Comparison of ENCODE assay signal across 8 mouse cellular contexts in genomic region chr11:75281380-75282256, GRCm38 (mm10).
DNase-seq lines count a peak whose midpoint lies in the region; ATAC-seq lines count a peak whose summit lies in the region.

No protein-coding gene starts in this region.

- H3K36me3 ChIP-seq in megakaryocyte, embryonic 14.5 days (replicated peaks; ENCODE audit: low read length), result no peaks in the 10 kb centered on the region
- no peaks in the 10 kb centered on the region for H3K36me3 ChIP-seq in liver, embryonic 13.5 days

- ATAC-seq in CD4-positive, CD25-positive, alpha-beta regulatory T cell, adult 4 months, result no peak
- ATAC-seq in megakaryocyte, adult 5-6 weeks (ENCODE audit: poor library complexity, severe bottlenecking), result no peak
- no peak for ATAC-seq in liver, embryonic 13.5 days (ENCODE audit: low read depth)

- no peak overlapping the region for H3K27ac ChIP-seq in liver, embryonic 13.5 days

- peaks cover 48% of the 10 kb centered on the region for H3K4me1 ChIP-seq in megakaryocyte, embryonic 14.5 days
- peaks cover 34% of the 10 kb centered on the region for H3K4me1 ChIP-seq in liver, embryonic 13.5 days (replicated peaks)

- peak overlapping the region; percentile 26 for H3K4me3 ChIP-seq in megakaryocyte, embryonic 14.5 days (replicated peaks)
- H3K4me3 ChIP-seq in liver, embryonic 13.5 days (replicated peaks), result peak overlapping the region; percentile 8; the same call in 1 of the 2 replicates

- WGBS in liver, embryonic 13.5 days (ENCODE audit: insufficient replicate concordance), result 29% methylated on average over 29 of the region's 29 CpGs

- H3K27me3 ChIP-seq in megakaryocyte, embryonic 14.5 days (replicated peaks), result peaks cover 44% of the 10 kb centered on the region
- peaks cover 39% of the 10 kb centered on the region for H3K27me3 ChIP-seq in liver, embryonic 13.5 days

- intact Hi-C loops in left cerebral cortex, postnatal 4 days (cut with DNase I), result no loop called here

- peak overlapping the region; percentile 44 for H3K4me2 ChIP-seq in liver, embryonic 13.5 days

- no peaks in the 10 kb centered on the region for H3K9me3 ChIP-seq in megakaryocyte, embryonic 14.5 days
- no peaks in the 10 kb centered on the region for H3K9me3 ChIP-seq in liver, embryonic 13.5 days (replicated peaks)

- peak overlapping the region; percentile 15; the same call in 1 of the 2 replicates for H3K9ac ChIP-seq in liver, embryonic 13.5 days

- peak; percentile 53 for DNase-seq in CD4-positive, CD25-positive, alpha-beta regulatory T cell, adult 2 months (ENCODE audit: low read depth, low spot score)
- DNase-seq in liver, embryonic 13.5 days, result no peak
- peak; percentile 29 for DNase-seq in thymus, postnatal 14 days
- no peak for DNase-seq in left cerebral cortex, postnatal 4 days
- DNase-seq in MN1 (ENCODE audit: low spot score), result no peak

Comparison
In these comparisons a context has a peak if more than half of its experiments do, and no peak if none do; other contexts are left out.
1. DNase-seq: peak in CD4-positive, CD25-positive, alpha-beta regulatory T cell, adult 2 months (single experiment) and thymus, postnatal 14 days (single experiment); none in liver, embryonic 13.5 days (single experiment), left cerebral cortex, postnatal 4 days (single experiment) and MN1 (single experiment).